Mouse (Mus musculus) bone marrow, adult 2 months (tissue): ENCODE data around the gene P4htm.

Experiments
- CTCF ChIP-seq: fragments of 200-500 bp; IDR thresholded peaks from 2 replicates; pipeline ENCODE4 v1.5.1; 2011; ENCODE audit warnings: low read length, control low read depth; ENCODE audit not compliant: control insufficient read depth, insufficient read depth
- POLR2A ChIP-seq: fragments of 200-500 bp; IDR thresholded peaks from 2 replicates; pipeline ENCODE4 v1.6.1; 2011; ENCODE audit warnings: low read depth, mild to moderate bottlenecking, control low read depth, low read length, borderline replicate concordance; ENCODE audit not compliant: control insufficient read depth

- TF ChIP-seq CTCF (no peak), POLR2A (no peak)
Observed at GRCm38 (mm10) chr9:108531496-108531895, 66.0 kb downstream of the P4htm start.
